Mouse (Mus musculus) brain, embryonic 14.5 days (tissue): ENCODE measurements at regions not wholly inside any gene's neighbourhood (a gene's known extent, or its start where the extent isn't known, plus 50 kb on each side); places are given as distances from the start of the nearest gene placed in this dataset.

Experiments
- DNase-seq: peaks from one replicate; pipeline ENCODE4 v3.0.0-alpha.2; 2011; ENCODE audit warnings: low read depth
- CTCF ChIP-seq: fragments of 200-500 bp; IDR thresholded peaks from 2 replicates; pipeline ENCODE4 v1.5.1; 2012; ENCODE audit warnings: inconsistent platforms, mild to moderate bottlenecking, moderate library complexity, borderline replicate concordance; ENCODE audit not compliant: insufficient read depth, insufficient read length; ENCODE audit errors: extremely low read depth
- POLR2A ChIP-seq: fragments of 200-500 bp; IDR thresholded peaks from 2 replicates; pipeline ENCODE4 v1.6.1; 2012; ENCODE audit warnings: mild to moderate bottlenecking, inconsistent platforms, borderline replicate concordance; ENCODE audit not compliant: poor library complexity, insufficient read depth, insufficient read length, severe bottlenecking; ENCODE audit errors: extremely low read depth

DNA sequence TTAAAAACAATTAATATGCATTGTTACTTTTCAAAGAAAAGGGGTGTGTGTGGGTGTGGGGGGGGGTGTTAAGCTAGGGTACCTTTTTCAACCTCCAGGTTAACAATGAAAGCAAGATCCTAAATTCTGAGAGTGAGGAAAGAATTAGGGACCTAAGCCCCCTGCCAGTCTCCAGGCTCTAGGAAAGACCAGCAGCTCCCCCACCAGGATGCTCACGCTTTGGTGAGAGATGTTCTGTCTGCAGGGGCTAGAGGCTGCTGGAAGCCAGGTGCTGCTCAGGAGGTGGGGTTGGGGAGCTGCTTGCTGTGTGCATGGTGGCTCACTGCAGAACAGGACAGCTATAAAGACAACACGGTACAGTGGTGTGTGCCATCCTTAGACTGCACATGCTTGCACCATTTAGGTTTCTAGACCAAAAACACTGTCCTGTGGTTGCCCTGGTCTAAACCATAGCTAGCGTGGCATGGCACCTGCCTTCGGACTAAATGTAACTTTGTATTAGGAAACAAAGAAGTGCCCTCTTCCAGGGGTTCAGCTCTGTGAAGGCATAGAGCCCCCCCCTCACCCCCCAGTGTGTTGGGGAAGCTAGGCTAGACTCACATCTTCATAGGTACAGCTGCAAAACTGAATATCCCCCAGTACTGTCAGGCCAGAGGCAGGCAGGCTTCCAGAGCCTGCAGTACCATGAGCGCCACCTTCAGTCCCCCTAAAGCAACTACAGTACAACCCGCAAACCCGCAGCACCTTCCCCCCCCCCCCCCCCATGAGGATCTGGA is 70.7 kb upstream of the Ppp2r5c start:
- no peak for DNase-seq
- peak; percentile 54 for TF ChIP-seq CTCF
- no peak for TF ChIP-seq POLR2A

DNA sequence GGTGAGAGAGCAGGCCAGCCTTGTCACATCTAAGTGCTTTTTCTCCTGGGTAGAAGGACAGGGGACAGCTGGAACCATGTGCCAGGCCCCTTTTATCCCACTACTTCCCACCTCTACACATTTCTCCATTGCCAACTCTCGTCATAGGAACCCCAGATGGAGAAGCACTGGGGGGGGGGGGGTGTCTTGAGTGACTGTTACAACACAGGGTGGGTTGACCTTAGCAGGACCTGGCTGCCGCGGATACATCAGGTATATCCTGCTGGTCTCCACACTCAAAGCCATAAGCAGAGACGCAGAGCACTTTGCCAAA is 70.1 kb upstream of the Ppp2r5c start:
- TF ChIP-seq POLR2A (no peak), CTCF (no peak)
- no peak for DNase-seq

DNA sequence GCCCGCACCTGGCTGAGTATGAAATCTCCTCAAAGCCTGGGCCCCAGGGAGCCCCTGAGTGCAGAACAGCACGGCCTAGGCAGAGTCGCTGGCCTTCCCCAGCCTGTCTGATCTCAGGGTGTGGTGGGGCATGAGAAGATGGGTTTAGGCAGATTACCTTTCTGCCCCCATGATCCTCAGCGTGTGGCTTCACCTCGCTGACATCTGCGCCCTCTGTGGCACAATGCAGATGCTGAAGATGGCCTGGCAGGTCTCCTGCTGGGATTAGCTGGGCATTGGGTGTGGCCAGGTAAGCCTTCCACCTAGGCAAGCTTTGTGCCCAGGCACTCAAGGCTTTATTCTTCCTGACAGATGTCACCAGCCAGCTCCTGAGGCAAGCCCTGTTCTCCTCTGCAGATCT is 69.6 kb upstream of the Ppp2r5c start:
- DNase-seq: no peak
- TF ChIP-seq CTCF: no peak
- TF ChIP-seq POLR2A: no peak

DNA sequence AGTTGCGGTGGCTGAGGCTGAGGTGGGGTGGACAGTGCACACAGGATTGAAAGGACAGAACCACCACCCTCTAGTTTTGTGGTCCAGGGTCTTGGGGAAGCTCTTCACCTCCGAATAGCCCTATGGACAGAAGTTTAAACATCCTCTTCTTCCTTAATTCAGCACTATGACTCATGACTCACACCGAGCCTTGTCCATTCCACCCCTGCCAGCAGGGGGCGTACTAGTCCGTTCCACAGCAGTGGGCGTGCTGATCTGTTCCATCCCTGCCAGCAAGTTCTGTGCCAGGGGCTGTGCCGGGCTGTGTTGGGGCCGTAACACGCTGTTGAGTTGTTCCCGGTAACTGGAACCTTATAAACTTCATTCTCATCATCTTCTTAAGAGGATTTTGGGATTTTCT is 69.2 kb upstream of the Ppp2r5c start:
- DNase-seq: no peak
- TF ChIP-seq POLR2A (no peak), CTCF (peak; percentile 42; the same call in 1 of the 2 replicates)

DNA sequence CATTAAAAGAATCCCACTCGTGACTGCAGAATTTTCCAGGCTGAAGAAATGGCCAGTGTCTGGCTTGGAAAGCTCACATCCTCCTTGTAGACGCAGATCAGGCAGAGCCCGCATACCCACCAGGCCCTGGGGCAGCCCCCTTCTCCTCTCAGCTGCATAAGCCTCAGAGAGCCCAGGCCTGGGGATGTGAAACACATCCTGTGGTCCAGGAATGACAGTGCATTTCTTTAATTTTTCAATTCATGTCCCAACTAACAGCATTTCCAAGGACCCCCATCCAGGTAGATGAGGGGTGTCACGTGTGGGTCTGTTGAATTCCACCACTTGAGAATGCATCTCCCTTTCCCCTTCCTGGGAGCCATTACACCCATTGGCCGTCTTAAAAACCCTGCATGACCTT is 68.6 kb upstream of the Ppp2r5c start:
- no peak for DNase-seq
- TF ChIP-seq CTCF: no peak
- TF ChIP-seq POLR2A: no peak

DNA sequence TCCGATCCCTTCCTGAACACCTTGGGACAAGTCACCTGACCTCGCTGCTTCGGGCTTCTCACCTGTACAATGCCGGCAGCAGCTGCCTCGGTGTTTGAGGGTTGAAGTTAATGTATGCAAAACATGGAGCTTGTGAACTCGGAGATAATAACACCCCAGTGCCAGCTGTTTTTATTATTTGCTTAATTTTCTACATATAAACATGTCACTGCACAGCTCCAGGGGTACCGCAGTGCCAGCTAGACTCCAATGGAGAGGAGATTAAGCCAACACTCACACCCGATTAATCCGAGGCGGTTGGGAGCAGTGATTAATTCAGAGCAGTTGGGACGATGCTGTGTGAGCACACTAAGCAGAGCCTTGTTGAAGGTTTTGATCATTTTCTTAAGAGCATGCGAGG is 67.2 kb upstream of the Ppp2r5c start:
- peak; percentile 55 for DNase-seq
- no peak for TF ChIP-seq CTCF
- no peak for TF ChIP-seq POLR2A

DNA sequence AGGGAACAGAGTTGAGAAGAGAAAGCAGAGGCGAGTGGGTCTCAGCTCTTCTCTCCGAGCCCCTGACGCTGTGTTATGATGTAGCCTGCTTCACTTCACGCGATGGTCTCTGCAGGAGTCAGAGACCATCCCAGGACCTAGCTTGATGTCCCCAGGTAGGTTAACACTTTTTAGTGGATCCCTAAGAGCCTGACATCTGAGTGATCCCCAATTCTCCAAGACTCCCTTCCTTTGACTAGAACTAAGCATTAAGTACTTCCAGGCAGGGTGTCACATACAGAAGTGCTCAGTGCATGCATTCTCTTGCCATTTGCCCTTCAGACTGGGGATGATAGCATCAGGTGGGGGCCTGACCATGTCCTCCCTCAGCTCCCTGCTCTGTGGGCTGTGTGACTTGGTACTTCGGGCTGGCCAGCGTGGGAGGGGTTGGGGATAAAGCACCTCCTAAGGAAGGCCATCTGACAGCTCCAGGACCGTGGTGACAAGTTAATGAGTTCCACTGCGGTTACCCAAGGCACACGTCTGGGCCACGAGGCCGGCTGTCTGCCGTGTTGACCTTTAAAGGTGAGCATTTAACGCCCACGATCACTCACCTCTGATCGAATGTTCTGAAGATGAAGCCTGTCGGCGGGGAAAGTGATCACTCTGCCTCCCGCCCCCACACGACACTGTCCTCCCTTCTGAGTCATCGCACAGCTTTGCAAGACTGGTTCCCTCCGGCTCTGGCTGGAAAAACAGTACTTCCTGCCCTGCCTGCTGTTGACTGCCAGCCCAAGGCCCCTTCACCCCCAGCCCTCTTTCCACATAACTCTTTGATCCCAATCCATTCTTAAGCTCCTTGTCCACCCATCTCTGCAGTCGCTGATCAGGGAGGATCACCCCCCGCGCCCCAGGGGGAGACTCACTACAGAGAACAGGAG is 65.8 kb upstream of the Ppp2r5c start:
- TF ChIP-seq CTCF (no peak), POLR2A (no peak)
- DNase-seq: no peak

DNA sequence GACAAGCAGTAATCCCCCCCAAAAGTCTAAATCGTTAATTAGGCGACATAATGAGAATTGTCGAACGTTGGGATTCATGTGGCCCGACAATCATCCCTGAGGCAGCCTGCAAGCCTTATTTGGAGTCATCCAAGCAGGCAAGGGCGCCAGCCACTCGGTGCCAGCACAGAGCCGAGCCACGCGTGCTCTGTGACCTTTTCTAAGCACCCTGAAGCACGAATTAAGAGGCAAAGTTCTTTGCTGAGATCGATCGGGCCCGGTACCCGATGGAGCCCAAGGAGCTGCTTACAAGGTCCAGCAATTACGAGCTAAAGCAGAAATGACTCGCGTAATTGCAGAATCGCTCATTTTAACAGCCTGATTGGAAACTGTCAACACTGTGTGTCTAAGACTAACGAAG is 61.9 kb upstream of the Ppp2r5c start:
- no peak for TF ChIP-seq POLR2A
- TF ChIP-seq CTCF: no peak
- peak; percentile 78 for DNase-seq

DNA sequence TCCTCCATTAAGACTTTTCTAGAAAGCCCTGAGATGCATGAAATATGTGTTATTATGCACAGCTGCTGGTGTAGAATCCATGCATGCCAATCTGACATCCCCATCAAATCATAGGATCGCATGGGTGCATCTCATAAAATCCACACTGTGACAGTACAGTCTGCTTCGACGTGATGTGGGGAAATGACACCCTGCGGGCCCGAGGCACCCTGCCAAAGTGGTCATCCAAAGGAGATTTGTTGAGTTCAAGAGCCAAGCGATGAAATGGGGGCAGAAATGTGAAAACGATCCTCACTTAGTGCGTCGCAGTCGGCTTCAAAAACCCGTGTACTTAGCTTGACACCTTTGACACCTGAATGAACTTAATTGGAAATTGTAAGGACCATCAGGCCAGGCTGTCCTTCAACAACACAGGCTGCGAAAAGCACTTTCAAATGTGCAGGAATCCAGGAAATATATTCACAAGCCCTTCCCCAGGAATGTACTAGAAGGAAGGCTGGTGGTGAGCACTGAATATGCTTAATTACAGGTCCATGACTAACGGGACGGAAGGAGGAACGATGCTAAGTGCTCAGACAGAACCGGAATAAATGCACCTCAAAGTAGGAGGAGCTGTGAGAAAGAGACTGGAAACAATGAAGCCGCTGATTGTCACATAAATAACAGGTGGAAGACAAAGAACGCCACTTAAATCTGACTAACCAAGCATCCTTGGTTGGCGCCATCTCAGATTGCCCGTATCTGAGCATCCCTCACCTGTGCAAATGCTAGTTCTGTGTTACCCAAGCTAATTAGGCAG is 60.9 kb upstream of the Ppp2r5c start:
- peak; percentile 58 for DNase-seq
- TF ChIP-seq POLR2A (no peak), CTCF (no peak)

DNA sequence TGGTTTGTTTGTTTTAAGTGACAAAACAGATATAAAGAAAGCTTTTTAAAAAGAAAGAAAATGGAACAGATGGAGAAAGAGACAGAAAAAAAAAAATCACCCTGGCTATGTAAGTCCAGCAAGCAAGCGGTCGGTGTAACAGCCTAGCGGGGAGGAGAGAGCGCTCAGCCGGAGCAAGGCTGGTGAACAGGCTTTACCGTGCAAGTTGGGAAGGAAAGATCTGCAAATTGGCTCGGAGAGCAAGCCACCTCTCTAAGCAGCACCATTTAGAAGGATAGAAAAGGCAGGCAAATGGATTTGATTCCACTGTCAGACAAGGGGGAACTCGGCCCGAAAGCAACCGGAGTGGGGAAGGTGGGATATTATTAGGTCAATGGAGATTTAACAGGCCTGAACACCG is 59.9 kb upstream of the Ppp2r5c start:
- TF ChIP-seq POLR2A (no peak), CTCF (no peak)
- peak; percentile 58 for DNase-seq

DNA sequence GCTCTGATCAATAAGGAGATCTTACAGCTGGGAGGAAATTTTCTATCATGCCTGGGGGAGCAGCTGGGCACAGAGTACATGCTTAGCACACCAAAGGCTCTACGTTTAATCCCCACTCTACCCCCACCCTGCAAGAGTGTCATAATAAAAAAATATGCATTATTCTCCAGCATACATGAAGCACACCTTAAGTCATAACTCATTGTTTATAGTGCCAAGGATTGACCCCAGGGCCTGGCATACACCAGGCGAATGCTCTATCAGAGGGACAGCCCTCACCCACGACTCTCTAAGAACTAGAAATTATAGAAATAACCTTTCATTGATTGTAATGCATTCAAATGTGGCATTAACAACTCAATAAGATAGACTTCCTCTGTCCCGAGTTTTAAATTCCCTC is 59.4 kb upstream of the Ppp2r5c start:
- TF ChIP-seq CTCF (no peak), POLR2A (no peak)
- no peak for DNase-seq
